Mouse (Mus musculus) frontal cortex, postnatal 10 days (tissue): ENCODE measurements at regions not wholly inside any gene's neighbourhood (a gene's known extent, or its start where the extent isn't known, plus 50 kb on each side); places are given as distances from the start of the nearest gene placed in this dataset.

Source experiments
- DNase-seq, 2 experiments: peaks; one replicate each; pipeline ENCODE4 v3.0.0; 2022; ENCODE audit warnings: low spot score in 2 of 2, mixed read lengths in 1 of 2

GRCm38 (mm10) chr8:36041222-36041864 is 275.8 kb downstream of the Gm19410 start:
- DNase-seq, result no peak

- no peak for DNase-seq
Measured at GRCm38 (mm10) chr8:36042594-36042993, 277.0 kb downstream of the Gm19410 start.
